Mouse (Mus musculus) megakaryocyte, embryonic 14.5 days (primary cell): Measurements from ENCODE around the gene Zscan5b. TPM values are rescaled to one million over a fixed set of nuclear protein-coding genes. Genes with fewer than 3 reads are reported as not detected.
"Not testable (repeated sequence)": the region's sequence is repeated elsewhere in the genome, so short reads cannot be mapped to it uniquely, and the experiment has no call there.

Experiments used
- H3K27me3 ChIP-seq: replicated peaks from 2 replicates; pipeline ENCODE3; 2012; ENCODE audit warnings: inconsistent platforms
- H3K36me3 ChIP-seq: replicated peaks from 2 replicates; pipeline ENCODE3; 2012; ENCODE audit warnings: low read length, inconsistent platforms, mixed read lengths
- H3K4me1 ChIP-seq: 2 replicates; pipeline ENCODE4 v1.6.1; 2012; ENCODE audit warnings: inconsistent platforms
- H3K4me3 ChIP-seq: replicated peaks from 2 replicates; pipeline ENCODE3; 2012; ENCODE audit warnings: moderate library complexity, mild to moderate bottlenecking, inconsistent platforms
- H3K9me3 ChIP-seq: 2 replicates; pipeline ENCODE4 v1.6.1; 2012; ENCODE audit warnings: inconsistent platforms
- FLI1 ChIP-seq: IDR thresholded peaks from 2 replicates; pipeline ENCODE4 v1.6.1; 2012; ENCODE audit warnings: low read length, inconsistent platforms, mixed read lengths
- GATA1 ChIP-seq: IDR thresholded peaks from 3 replicates; pipeline ENCODE4 v1.6.1; 2012; ENCODE audit warnings: mixed read lengths, low read length, inconsistent platforms, borderline replicate concordance
- polyA plus RNA-seq: library from polyadenylated mRNA; stranded (reverse); fragments of >175 nt; gene quantifications from 2 replicates; pipeline ENCODE4 v1.2.3, GENCODE M21; 2012; ENCODE audit warnings: low replicate concordance; ENCODE audit not compliant: insufficient read depth

Zscan5b gene
- polyA plus RNA-seq, 1 experiment: not detected

- H3K36me3 ChIP-seq: peaks cover 78% of the 10 kb centered on the region
Measured at GRCm38 (mm10) chr7:6186756-6187155, 35.3 kb upstream of the Zscan5b start.

GRCm38 (mm10) chr7:6189542-6189941, 32.5 kb upstream of the Zscan5b start:
- no peak for TF ChIP-seq FLI1
- TF ChIP-seq GATA1: no peak
- Histone ChIP-seq H3K4me3 (no peak overlapping the region), H3K36me3 (peaks cover 59% of the 10 kb centered on the region), H3K9me3 (no peaks in the 10 kb centered on the region), H3K27me3 (no peaks in the 10 kb centered on the region), H3K4me1 (peaks cover 18% of the 10 kb centered on the region)

More at GRCm38 (mm10) chr7:6186756-6187155, 35.3 kb upstream of the Zscan5b start:
- H3K4me1 ChIP-seq: peaks cover 6% of the 10 kb centered on the region
- TF ChIP-seq GATA1 (no peak), FLI1 (no peak)
- no peaks in the 10 kb centered on the region for H3K27me3 ChIP-seq
- no peaks in the 10 kb centered on the region for H3K9me3 ChIP-seq
- no peak overlapping the region for H3K4me3 ChIP-seq

- Histone ChIP-seq H3K9me3 (no peaks in the 10 kb centered on the region), H3K4me3 (no peak overlapping the region), H3K27me3 (no peaks in the 10 kb centered on the region), H3K36me3 (peaks cover 44% of the 10 kb centered on the region), H3K4me1 (peaks cover 18% of the 10 kb centered on the region)
- TF ChIP-seq GATA1 (no peak), FLI1 (no peak)
Measured at GRCm38 (mm10) chr7:6191376-6191775, 30.7 kb upstream of the Zscan5b start.

- no peak for TF ChIP-seq FLI1
- Histone ChIP-seq H3K4me1 (peaks cover 18% of the 10 kb centered on the region), H3K36me3 (peaks cover 17% of the 10 kb centered on the region), H3K27me3 (peaks cover 9% of the 10 kb centered on the region), H3K4me3 (no peak overlapping the region), H3K9me3 (no peaks in the 10 kb centered on the region)
Measured at GRCm38 (mm10) chr7:6194129-6194528, 27.9 kb upstream of the Zscan5b start.

- no peaks in the 10 kb centered on the region for H3K9me3 ChIP-seq
- no peak overlapping the region for H3K4me3 ChIP-seq
- TF ChIP-seq FLI1: no peak
- no peak for TF ChIP-seq GATA1
- peaks cover 9% of the 10 kb centered on the region for H3K27me3 ChIP-seq
- H3K36me3 ChIP-seq: peaks cover under 1% of the 10 kb centered on the region
- H3K4me1 ChIP-seq: peaks cover 18% of the 10 kb centered on the region
Measured at GRCm38 (mm10) chr7:6195777-6196176, 26.3 kb upstream of the Zscan5b start.

GRCm38 (mm10) chr7:6196790-6197189, 25.3 kb upstream of the Zscan5b start, which contains the start of gene Galp:
Galp (plus strand) TSS chr7:6197090.
- H3K4me1 ChIP-seq: peaks cover 18% of the 10 kb centered on the region
- H3K27me3 ChIP-seq: peaks cover 9% of the 10 kb centered on the region
- peak within 1 kb of the TSS; percentile 10 for H3K4me3 ChIP-seq
- H3K9me3 ChIP-seq: no peaks in the 10 kb centered on the region
- H3K36me3 ChIP-seq: no peaks in the 10 kb centered on the region
- TF ChIP-seq FLI1 (no peak), GATA1 (no peak)

- no peaks in the 10 kb centered on the region for H3K27me3 ChIP-seq
- H3K36me3 ChIP-seq: no peaks in the 10 kb centered on the region
- TF ChIP-seq GATA1 (no peak), FLI1 (no peak)
- no peaks in the 10 kb centered on the region for H3K9me3 ChIP-seq
- H3K4me1 ChIP-seq: no peaks in the 10 kb centered on the region
- H3K4me3 ChIP-seq: no peak overlapping the region
Measured at GRCm38 (mm10) chr7:6204200-6204599, 17.9 kb upstream of the Zscan5b start.

- TF ChIP-seq FLI1 (no peak), GATA1 (no peak)
- H3K27me3 ChIP-seq: no peaks in the 10 kb centered on the region
- no peaks in the 10 kb centered on the region for H3K4me1 ChIP-seq
- H3K36me3 ChIP-seq: no peaks in the 10 kb centered on the region
- H3K9me3 ChIP-seq: peaks cover 4% of the 10 kb centered on the region
- no peak overlapping the region for H3K4me3 ChIP-seq
Measured at GRCm38 (mm10) chr7:6213144-6213543, 8.9 kb upstream of the Zscan5b start.

GRCm38 (mm10) chr7:6214691-6215090, 7.4 kb upstream of the Zscan5b start:
- H3K4me1 ChIP-seq, H3K27me3 ChIP-seq, H3K36me3 ChIP-seq, H3K9me3 ChIP-seq, H3K4me3 ChIP-seq: not testable (repeated sequence)

- Histone ChIP-seq H3K9me3 (peaks cover 13% of the 10 kb centered on the region), H3K27me3 (no peaks in the 10 kb centered on the region), H3K4me3 (no peak overlapping the region), H3K36me3 (no peaks in the 10 kb centered on the region), H3K4me1 (no peaks in the 10 kb centered on the region)
- TF ChIP-seq FLI1 (no peak), GATA1 (no peak)
Measured at GRCm38 (mm10) chr7:6220147-6220546, 1.9 kb upstream of the Zscan5b start.

- not testable (repeated sequence) for H3K4me3 ChIP-seq, H3K36me3 ChIP-seq, H3K27me3 ChIP-seq, H3K4me1 ChIP-seq
- peaks cover 35% of the 10 kb centered on the region for H3K9me3 ChIP-seq
Measured at GRCm38 (mm10) chr7:6228491-6228890, 6.4 kb downstream of the Zscan5b start.
